Mouse (Mus musculus) midbrain, embryonic 11.5 days (tissue): Measurements from ENCODE around the gene Mael. TPM values are rescaled to one million over a fixed set of nuclear protein-coding genes. Genes with fewer than 3 reads are reported as not detected.

ENCODE experiments used
- ATAC-seq: fragments of 200-750 bp; cut with Nextera tagmentation; 2 replicates; pipeline ENCODE4 v1.8.0; 2017; ENCODE audit warnings: moderate TSS enrichment, moderate library complexity; ENCODE audit not compliant: low FRiP score
- DNase-seq: peaks from one replicate; pipeline ENCODE4 v3.0.0; 2015; ENCODE audit warnings: low spot score; ENCODE audit errors: missing footprints
- H3K27ac ChIP-seq: fragments of 300-500 bp; sonication (generic); 2 replicates; pipeline ENCODE4 v1.5.1; 2014; ENCODE audit warnings: low read depth, low read length
- H3K27me3 ChIP-seq: fragments of 300-500 bp; sonication (generic); 2 replicates; pipeline ENCODE4 v1.6.1; 2014; ENCODE audit warnings: mild to moderate bottlenecking, low read length, moderate library complexity, mixed read lengths; ENCODE audit not compliant: control insufficient read depth, insufficient read depth
- H3K36me3 ChIP-seq: fragments of 300-500 bp; sonication (generic); 2 replicates; pipeline ENCODE4 v1.6.1; 2014; ENCODE audit warnings: mild to moderate bottlenecking, low read length, moderate library complexity, mixed read lengths; ENCODE audit not compliant: control insufficient read depth, insufficient read depth
- H3K4me1 ChIP-seq: fragments of 300-500 bp; sonication (generic); 2 replicates; pipeline ENCODE4 v1.6.1; 2014; ENCODE audit warnings: low read length; ENCODE audit not compliant: control insufficient read depth, insufficient read depth
- H3K4me2 ChIP-seq: fragments of 300-500 bp; sonication (generic); 2 replicates; pipeline ENCODE4 v1.6.1; 2014; ENCODE audit warnings: mild to moderate bottlenecking, moderate library complexity
- H3K4me3 ChIP-seq: fragments of 300-500 bp; sonication (generic); 2 replicates; pipeline ENCODE4 v1.5.1; 2014; ENCODE audit warnings: low read depth, low read length
- H3K9ac ChIP-seq: fragments of 300-500 bp; sonication (generic); 2 replicates; pipeline ENCODE4 v1.6.1; 2014; ENCODE audit warnings: low read length
- H3K9me3 ChIP-seq: fragments of 300-500 bp; sonication (generic); 2 replicates; pipeline ENCODE4 v1.6.1; 2016; ENCODE audit warnings: low read length; ENCODE audit not compliant: control insufficient read depth
- WGBS: fragments of 180-500 bp; shearing (Covaris S2); extraction: QIAGEN DNeasy Blood & Tissue Kit; methylation state at CpG from one replicate; pipeline ENCODE4 v1.1.7; 2014; 5-methylcytosine and 5-hydroxymethylcytosine counted together
- polyA plus RNA-seq: library from polyadenylated mRNA; unstranded; fragments of >200 nt; fragmentation: Nextera tagmentation; extraction: Ambion mirVana; gene quantifications from 2 replicates; pipeline ENCODE4 v1.2.1, GENCODE M21; 2014

Mael gene
- polyA plus RNA-seq, 1 experiment from 2014 or later = 0.08 TPM

GRCm38 (mm10) chr1:166253898-166254894, 15.6 kb upstream of the Mael start, which contains the start of gene Ildr2:
Gene Ildr2, plus strand, starts transcription at chr1:166254139.
- Histone ChIP-seq H3K4me1 (peaks cover 21% of the 10 kb centered on the region), H3K27ac (peak within 1 kb of the TSS; percentile 64), H3K9me3 (no peaks in the 10 kb centered on the region), H3K4me3 (peak within 1 kb of the TSS; percentile 51), H3K36me3 (no peaks in the 10 kb centered on the region), H3K27me3 (no peaks in the 10 kb centered on the region), H3K4me2 (peak within 1 kb of the TSS; percentile 67), H3K9ac (peak within 1 kb of the TSS; percentile 73)
- ATAC-seq (peak; percentile 76), DNase-seq (peak; percentile 96)
- WGBS = under 1% methylated on average over 72 of the region's 72 CpGs

GRCm38 (mm10) chr1:166244285-166244684, 5.7 kb upstream of the Mael start:
- Histone ChIP-seq H3K9me3 (no peaks in the 10 kb centered on the region), H3K27me3 (no peaks in the 10 kb centered on the region), H3K27ac (no peak overlapping the region), H3K4me3 (no peak overlapping the region), H3K36me3 (no peaks in the 10 kb centered on the region), H3K9ac (no peak overlapping the region), H3K4me1 (no peaks in the 10 kb centered on the region), H3K4me2 (no peak overlapping the region)
- DNase-seq = no peak
- 78% methylated on average over 6 of the region's 6 CpGs for WGBS
- no peak for ATAC-seq

GRCm38 (mm10) chr1:166214181-166214580, 24.4 kb downstream of the Mael start:
- 84% methylated on average over 4 of the region's 4 CpGs for WGBS

GRCm38 (mm10) chr1:166209371-166209770, 29.2 kb downstream of the Mael start:
- no peak overlapping the region for H3K9ac ChIP-seq
- H3K9me3 ChIP-seq = no peaks in the 10 kb centered on the region
- H3K36me3 ChIP-seq = no peaks in the 10 kb centered on the region
- no peaks in the 10 kb centered on the region for H3K4me1 ChIP-seq
- ATAC-seq (no peak), DNase-seq (no peak)
- H3K27me3 ChIP-seq = no peaks in the 10 kb centered on the region
- WGBS = 91% methylated on average over 6 of the region's 6 CpGs
- no peak overlapping the region for H3K27ac ChIP-seq
- no peak overlapping the region for H3K4me2 ChIP-seq
- H3K4me3 ChIP-seq = no peak overlapping the region

More at GRCm38 (mm10) chr1:166214181-166214580, 24.4 kb downstream of the Mael start:
- H3K9ac ChIP-seq = no peak overlapping the region
- no peak overlapping the region for H3K4me3 ChIP-seq
- H3K4me2 ChIP-seq = no peak overlapping the region
- H3K4me1 ChIP-seq = no peaks in the 10 kb centered on the region
- H3K27me3 ChIP-seq = no peaks in the 10 kb centered on the region
- DNase-seq = no peak
- H3K27ac ChIP-seq = no peak overlapping the region
- no peaks in the 10 kb centered on the region for H3K9me3 ChIP-seq
- H3K36me3 ChIP-seq = no peaks in the 10 kb centered on the region
- ATAC-seq = no peak

GRCm38 (mm10) chr1:166205159-166205558, 33.4 kb downstream of the Mael start:
- Histone ChIP-seq H3K9ac (no peak overlapping the region), H3K27ac (no peak overlapping the region), H3K4me1 (no peaks in the 10 kb centered on the region), H3K36me3 (no peaks in the 10 kb centered on the region), H3K9me3 (no peaks in the 10 kb centered on the region), H3K27me3 (no peaks in the 10 kb centered on the region), H3K4me3 (no peak overlapping the region), H3K4me2 (no peak overlapping the region)
- ATAC-seq = no peak
- no peak for DNase-seq
- WGBS = 90% methylated on average over 3 of the region's 3 CpGs

GRCm38 (mm10) chr1:166204171-166204570, 34.4 kb downstream of the Mael start:
- no peak overlapping the region for H3K4me2 ChIP-seq
- no peaks in the 10 kb centered on the region for H3K9me3 ChIP-seq
- H3K27me3 ChIP-seq = no peaks in the 10 kb centered on the region
- no peaks in the 10 kb centered on the region for H3K4me1 ChIP-seq
- H3K27ac ChIP-seq = no peak overlapping the region
- ATAC-seq = no peak
- no peak overlapping the region for H3K9ac ChIP-seq
- no peaks in the 10 kb centered on the region for H3K36me3 ChIP-seq
- no peak overlapping the region for H3K4me3 ChIP-seq
- DNase-seq = no peak
- 23% methylated on average over 5 of the region's 5 CpGs for WGBS

- no peak for DNase-seq
- Histone ChIP-seq H3K9ac (no peak overlapping the region), H3K4me1 (peaks cover 4% of the 10 kb centered on the region; the same call in 1 of the 2 replicates), H3K9me3 (no peaks in the 10 kb centered on the region), H3K36me3 (no peaks in the 10 kb centered on the region), H3K27me3 (no peaks in the 10 kb centered on the region), H3K4me3 (no peak overlapping the region), H3K27ac (no peak overlapping the region), H3K4me2 (no peak overlapping the region)
- peak; percentile 78 for ATAC-seq
- WGBS = 59% methylated on average over 4 of the region's 4 CpGs
These were observed 48.7 kb downstream of the Mael start for GRCm38 (mm10) chr1:166189821-166190220.

- Histone ChIP-seq H3K4me1 (peaks cover 4% of the 10 kb centered on the region; the same call in 1 of the 2 replicates), H3K4me2 (no peak overlapping the region), H3K27me3 (no peaks in the 10 kb centered on the region), H3K9me3 (no peaks in the 10 kb centered on the region), H3K36me3 (no peaks in the 10 kb centered on the region), H3K27ac (no peak overlapping the region), H3K4me3 (no peak overlapping the region), H3K9ac (no peak overlapping the region)
- 87% methylated on average over 5 of the region's 5 CpGs for WGBS
- ATAC-seq (no peak), DNase-seq (no peak)
These were observed 53.2 kb downstream of the Mael start for GRCm38 (mm10) chr1:166185357-166185756.
